Mouse (Mus musculus) olfactory bulb, adult 2 months (tissue): ENCODE results near the gene Crkl.

Source experiments
- CTCF ChIP-seq: fragments of 200-500 bp; IDR thresholded peaks from 2 replicates; pipeline ENCODE4 v1.5.1; 2012; ENCODE audit warnings: low read depth, mild to moderate bottlenecking, low read length, moderate library complexity; ENCODE audit not compliant: insufficient read depth
- POLR2A ChIP-seq: fragments of 200-500 bp; IDR thresholded peaks from 2 replicates; pipeline ENCODE4 v1.6.1; 2012; ENCODE audit warnings: mild to moderate bottlenecking, low read depth, low read length, moderate library complexity; ENCODE audit not compliant: insufficient read depth

DNA sequence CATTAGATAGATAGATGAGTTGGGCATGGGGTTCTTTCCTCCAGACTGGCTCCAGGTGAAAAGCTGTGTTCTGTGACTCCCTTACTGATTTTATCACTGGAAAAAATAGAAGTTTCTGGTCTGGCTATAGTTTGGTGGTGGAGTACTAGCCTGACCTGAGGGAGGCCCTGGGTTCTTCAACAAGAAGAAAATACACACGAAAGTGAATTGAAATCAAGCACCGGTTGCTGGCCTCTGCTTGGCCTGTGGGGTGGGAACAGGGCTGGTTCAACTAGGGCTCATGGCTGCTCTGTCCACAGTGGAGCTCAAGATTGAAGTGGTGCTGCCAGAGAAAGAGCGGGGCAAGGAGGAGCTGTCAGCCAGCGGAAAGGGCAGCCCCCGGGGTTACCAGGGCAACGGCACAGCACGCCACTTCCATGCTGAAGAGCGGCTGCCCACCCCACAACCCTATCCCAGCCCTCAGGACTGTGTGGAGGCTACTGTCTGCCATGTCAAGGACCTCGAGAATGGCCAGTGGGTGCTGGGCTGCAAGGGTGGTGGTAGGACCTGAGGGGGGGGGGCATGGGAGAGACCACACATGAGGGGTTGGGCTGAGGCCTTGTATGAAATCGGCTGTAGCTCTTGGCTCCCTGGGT is 47.6 kb downstream of the Crkl start:
- TF ChIP-seq CTCF (no peak), POLR2A (no peak)
